ENCODE assay signal across 16 mouse cellular contexts in genomic region chr16:46046906-46047305, GRCm38 (mm10).
"Had no signal": no experiment of that assay in that cellular context is flagged by ENCODE, and none has a peak within 500 bp of the region (broad histone marks: within the 10 kb centered on the region; RNA-seq: fewer than 3 reads in every experiment).

No protein-coding gene starts in this region.

- DNase-seq: heart, postnatal 10 days; heart, postnatal 14 days; heart, postnatal 36 days; heart, postnatal 4 days; kidney, adult 11 months; kidney, adult 18-20 months; kidney, adult 2 months; kidney, adult 8-10 months; kidney, adult 9 months; kidney, postnatal 10 days; kidney, postnatal 14 days; kidney, postnatal 25 days; kidney, postnatal 36 days; kidney, postnatal 4 days; layer of hippocampus, adult 9-11 months; layer of hippocampus, postnatal 36 days had no signal
